Mouse (Mus musculus): Measurements from ENCODE around the gene Foxg1. TPM values are rescaled to one million over a fixed set of nuclear protein-coding genes. Genes with fewer than 3 reads are reported as not detected.

The Foxg1 gene
- polyA plus RNA-seq, 1 experiment: 76.0 TPM

DNA sequence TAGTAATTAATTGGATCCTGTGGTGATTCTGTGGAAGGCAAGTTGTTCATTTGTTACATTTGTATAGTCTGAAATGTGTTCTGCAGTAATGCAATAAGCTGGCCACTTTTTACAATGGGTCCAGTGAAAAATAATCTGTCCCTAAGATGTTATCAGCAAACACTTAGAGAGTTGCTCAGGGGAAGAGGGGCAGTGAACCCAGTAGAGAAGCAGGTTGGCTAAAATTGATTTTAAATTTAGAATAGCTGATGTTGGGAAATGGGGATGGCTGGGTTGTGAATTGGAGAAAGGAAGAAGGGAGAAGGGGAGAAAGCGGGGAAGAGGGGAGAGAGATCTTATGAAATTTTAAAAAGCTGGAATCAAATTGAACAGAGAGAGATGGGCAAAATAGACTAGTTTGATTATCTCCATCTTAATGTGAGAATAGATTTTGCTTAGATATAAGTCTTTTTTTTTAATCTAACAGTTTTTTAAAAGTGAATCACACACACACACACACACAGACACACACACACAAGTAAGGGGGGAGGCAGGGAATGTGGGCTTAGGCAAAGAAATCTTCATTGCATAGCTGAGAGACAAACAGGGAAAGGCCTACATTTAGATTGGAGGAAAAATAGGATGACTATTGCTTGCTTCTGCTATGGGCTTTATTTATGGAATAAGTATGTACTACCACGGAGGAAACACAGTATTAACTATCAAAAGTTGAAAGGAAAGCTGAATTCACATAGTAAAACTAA is 5.6 kb downstream of the Foxg1 start:
- no peak for TF ChIP-seq POLR2A (IDR thresholded peaks at IDR 0.05; ENCODE audit: borderline replicate concordance, extremely low read depth, insufficient read depth, insufficient read length, poor library complexity, severe bottlenecking)
- TF ChIP-seq CTCF (IDR thresholded peaks at IDR 0.05; ENCODE audit: borderline replicate concordance, extremely low read depth, insufficient read depth, insufficient read length): no peak
- peak; percentile 82 for DNase-seq (ENCODE audit: low read depth)

GRCm38 (mm10) chr12:49389666-49390065 is 7.2 kb downstream of the Foxg1 start:
- TF ChIP-seq CTCF (IDR thresholded peaks at IDR 0.05; ENCODE audit: borderline replicate concordance, extremely low read depth, insufficient read depth, insufficient read length): no peak
- TF ChIP-seq POLR2A (IDR thresholded peaks at IDR 0.05; ENCODE audit: borderline replicate concordance, extremely low read depth, insufficient read depth, insufficient read length, poor library complexity, severe bottlenecking): no peak
- peak; percentile 72 for DNase-seq (ENCODE audit: low read depth)

- no peak for TF ChIP-seq POLR2A (IDR thresholded peaks at IDR 0.05; ENCODE audit: borderline replicate concordance, extremely low read depth, insufficient read depth, insufficient read length, poor library complexity, severe bottlenecking)
- no peak for TF ChIP-seq CTCF (IDR thresholded peaks at IDR 0.05; ENCODE audit: borderline replicate concordance, extremely low read depth, insufficient read depth, insufficient read length)
- peak; percentile 83 for DNase-seq (ENCODE audit: low read depth)
These were observed 7.8 kb downstream of the Foxg1 start for GRCm38 (mm10) chr12:49390257-49390656.

DNA sequence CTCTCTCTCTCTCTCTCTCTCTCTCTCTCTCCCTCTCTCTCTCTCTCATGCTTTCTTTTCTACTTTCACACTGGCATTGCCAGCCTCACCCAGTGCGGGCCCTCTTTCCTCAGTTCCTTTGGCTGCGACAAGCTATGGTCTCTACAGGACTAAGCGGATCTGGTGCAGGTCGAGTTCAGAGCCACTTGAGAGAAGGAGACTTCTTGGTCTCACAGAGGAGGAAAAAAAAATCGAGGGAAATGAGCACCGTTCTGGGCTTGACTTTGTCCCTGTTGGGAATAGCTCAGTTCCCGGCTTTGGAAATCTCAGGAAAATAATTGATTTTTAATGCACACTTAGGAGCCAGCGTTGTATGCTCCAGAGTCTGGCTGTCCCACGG is 8.5 kb downstream of the Foxg1 start:
- no peak for TF ChIP-seq POLR2A (IDR thresholded peaks at IDR 0.05; ENCODE audit: borderline replicate concordance, extremely low read depth, insufficient read depth, insufficient read length, poor library complexity, severe bottlenecking)
- TF ChIP-seq CTCF (IDR thresholded peaks at IDR 0.05; ENCODE audit: borderline replicate concordance, extremely low read depth, insufficient read depth, insufficient read length): no peak
- DNase-seq (ENCODE audit: low read depth): peak; percentile 69

- peak; percentile 94 for DNase-seq (ENCODE audit: low read depth)
- TF ChIP-seq CTCF (IDR thresholded peaks at IDR 0.05; ENCODE audit: borderline replicate concordance, extremely low read depth, insufficient read depth, insufficient read length) (peak; percentile 68), POLR2A (IDR thresholded peaks at IDR 0.05; ENCODE audit: borderline replicate concordance, extremely low read depth, insufficient read depth, insufficient read length, poor library complexity, severe bottlenecking) (no peak)
These were observed 9.0 kb downstream of the Foxg1 start for GRCm38 (mm10) chr12:49391305-49392040.

DNA sequence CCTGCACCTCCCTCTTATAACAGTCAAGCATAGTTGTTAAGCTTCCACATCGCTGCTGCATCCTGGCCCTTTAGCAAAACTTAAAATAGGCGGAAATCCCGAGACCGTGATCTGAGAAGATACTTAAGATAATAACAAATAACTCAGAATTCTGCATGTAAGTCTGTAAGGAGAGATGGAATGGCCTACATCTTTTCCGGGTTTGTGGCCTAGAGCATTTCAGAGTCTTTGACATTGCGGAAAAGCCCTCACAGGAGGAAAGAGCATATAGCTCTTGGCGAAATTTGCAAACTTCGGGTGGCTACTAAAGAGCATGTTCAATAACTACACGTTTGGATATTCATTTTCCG is 9.6 kb downstream of the Foxg1 start:
- TF ChIP-seq CTCF (IDR thresholded peaks at IDR 0.05; ENCODE audit: borderline replicate concordance, extremely low read depth, insufficient read depth, insufficient read length) (no peak), POLR2A (IDR thresholded peaks at IDR 0.05; ENCODE audit: borderline replicate concordance, extremely low read depth, insufficient read depth, insufficient read length, poor library complexity, severe bottlenecking) (no peak)
- no peak for DNase-seq (ENCODE audit: low read depth)

DNA sequence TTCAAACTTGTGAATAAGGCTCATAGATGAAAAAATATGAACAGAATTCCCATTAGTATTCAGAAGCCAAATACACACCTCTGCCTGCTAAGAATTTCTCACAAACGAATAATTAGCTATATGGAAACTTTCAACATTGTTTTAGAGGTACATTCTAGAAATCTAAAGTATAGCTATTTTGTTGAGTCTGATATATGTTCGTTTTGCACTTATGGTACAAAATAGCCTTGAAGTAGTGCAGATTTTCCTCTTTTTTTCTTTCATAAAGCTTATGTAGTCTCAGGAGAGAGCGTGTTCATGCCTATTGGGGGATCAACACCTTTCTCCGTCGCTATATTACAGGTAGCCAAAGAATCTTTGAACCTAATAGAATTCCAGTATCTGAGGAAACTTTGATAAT is 10.4 kb downstream of the Foxg1 start:
- TF ChIP-seq POLR2A (IDR thresholded peaks at IDR 0.05; ENCODE audit: borderline replicate concordance, extremely low read depth, insufficient read depth, insufficient read length, poor library complexity, severe bottlenecking) (no peak), CTCF (IDR thresholded peaks at IDR 0.05; ENCODE audit: borderline replicate concordance, extremely low read depth, insufficient read depth, insufficient read length) (no peak)
- peak; percentile 56 for DNase-seq (ENCODE audit: low read depth)

- peak; percentile 81 for DNase-seq (ENCODE audit: low read depth)
- TF ChIP-seq POLR2A (IDR thresholded peaks at IDR 0.05; ENCODE audit: borderline replicate concordance, extremely low read depth, insufficient read depth, insufficient read length, poor library complexity, severe bottlenecking) (no peak), CTCF (IDR thresholded peaks at IDR 0.05; ENCODE audit: borderline replicate concordance, extremely low read depth, insufficient read depth, insufficient read length) (no peak)
These were observed 11.2 kb downstream of the Foxg1 start for GRCm38 (mm10) chr12:49393639-49394038.

DNA sequence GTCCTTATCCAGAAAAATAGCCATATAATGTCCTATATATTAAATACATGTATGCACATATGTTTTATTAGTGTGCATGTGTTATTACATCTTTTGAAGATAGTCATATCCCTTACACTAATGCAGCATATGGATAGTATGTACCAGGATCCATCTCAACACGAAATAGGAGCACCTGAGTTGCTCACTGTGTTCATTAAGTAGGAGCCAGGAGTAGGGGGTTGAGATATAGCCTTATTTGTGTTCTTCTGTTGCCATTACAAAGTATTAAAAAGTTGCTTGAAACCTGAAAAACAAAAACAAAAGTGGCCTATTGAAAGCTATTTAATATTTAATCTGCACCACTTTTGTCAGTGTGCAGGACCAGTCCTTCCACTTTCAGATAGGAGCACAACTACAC is 11.7 kb downstream of the Foxg1 start:
- peak; percentile 71 for DNase-seq (ENCODE audit: low read depth)

GRCm38 (mm10) chr12:49394836-49395235 is 12.4 kb downstream of the Foxg1 start:
- DNase-seq (ENCODE audit: low read depth): peak; percentile 92
- TF ChIP-seq POLR2A (IDR thresholded peaks at IDR 0.05; ENCODE audit: borderline replicate concordance, extremely low read depth, insufficient read depth, insufficient read length, poor library complexity, severe bottlenecking): no peak

More for the DNA sequence above, 11.7 kb downstream of the Foxg1 start:
- TF ChIP-seq CTCF (IDR thresholded peaks at IDR 0.05; ENCODE audit: borderline replicate concordance, extremely low read depth, insufficient read depth, insufficient read length): no peak

GRCm38 (mm10) chr12:49395969-49396368 is 13.5 kb downstream of the Foxg1 start:
- peak; percentile 53 for DNase-seq (ENCODE audit: low read depth)
- TF ChIP-seq CTCF (IDR thresholded peaks at IDR 0.05; ENCODE audit: borderline replicate concordance, extremely low read depth, insufficient read depth, insufficient read length) (no peak), POLR2A (IDR thresholded peaks at IDR 0.05; ENCODE audit: borderline replicate concordance, extremely low read depth, insufficient read depth, insufficient read length, poor library complexity, severe bottlenecking) (no peak)

GRCm38 (mm10) chr12:49396776-49397175 is 14.3 kb downstream of the Foxg1 start:
- DNase-seq (ENCODE audit: low read depth): peak; percentile 47
- TF ChIP-seq POLR2A (IDR thresholded peaks at IDR 0.05; ENCODE audit: borderline replicate concordance, extremely low read depth, insufficient read depth, insufficient read length, poor library complexity, severe bottlenecking) (no peak), CTCF (IDR thresholded peaks at IDR 0.05; ENCODE audit: borderline replicate concordance, extremely low read depth, insufficient read depth, insufficient read length) (no peak)
